Mouse (Mus musculus) adrenal gland, postnatal 10 days (tissue): ENCODE data around the gene Ntn1. TPM values are rescaled to one million over a fixed set of nuclear protein-coding genes. Genes with fewer than 3 reads are reported as not detected.

Experiments used
- DNase-seq: peaks from one replicate; pipeline ENCODE4 v3.0.0; 2021; ENCODE audit warnings: mixed read lengths
- long read RNA-seq, 2 experiments: library from polyadenylated mRNA; stranded (forward); transcript quantifications; one replicate each; pipeline ENCODE4 v2.0.0; 2021
- total RNA-seq, 2 experiments: library from RNA; stranded (reverse); gene quantifications; 2 replicates each; pipeline ENCODE4 v1.2.3; 2021

Ntn1 gene
- 10 to 100 TPM; 11.0 TPM for total RNA-seq
- long read RNA-seq, experiment 1, partial matches to known transcripts: 0 of 11 reads
- long read RNA-seq, experiment 1, other reads (novel, unspliced or antisense): 11 of 11 reads
- long read RNA-seq, experiment 2, partial matches to known transcripts: 0 of 2 reads
- long read RNA-seq, experiment 2, other reads (novel, unspliced or antisense): 2 of 2 reads

DNA sequence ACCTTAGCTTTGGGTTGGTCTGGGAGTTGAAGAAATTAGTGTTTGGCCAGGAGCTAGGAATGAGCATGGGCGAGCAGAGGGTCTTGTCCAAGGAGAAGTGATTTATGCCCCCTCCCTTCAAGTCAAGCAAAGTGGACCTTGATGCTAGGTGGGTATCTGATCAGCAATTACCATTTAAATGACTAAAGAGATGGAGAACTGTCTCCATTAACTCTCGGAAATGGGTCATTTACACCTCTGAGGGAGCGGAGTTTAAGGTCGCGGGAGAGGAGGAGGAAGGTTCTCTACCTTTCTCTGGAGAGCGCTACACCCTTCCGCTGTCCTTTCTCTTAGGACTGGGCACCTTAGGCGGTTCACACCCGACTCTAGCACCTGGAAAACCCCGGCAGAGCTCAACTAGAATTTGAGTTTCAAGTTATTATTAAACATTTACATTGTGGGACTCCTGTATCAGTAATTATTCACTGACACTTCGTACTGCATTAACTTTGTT, at the start of gene Ntn1:
Gene Ntn1, minus strand, starts transcription at position 97 of the 493 bp plus-strand sequence.
- no peak for DNase-seq

DNA sequence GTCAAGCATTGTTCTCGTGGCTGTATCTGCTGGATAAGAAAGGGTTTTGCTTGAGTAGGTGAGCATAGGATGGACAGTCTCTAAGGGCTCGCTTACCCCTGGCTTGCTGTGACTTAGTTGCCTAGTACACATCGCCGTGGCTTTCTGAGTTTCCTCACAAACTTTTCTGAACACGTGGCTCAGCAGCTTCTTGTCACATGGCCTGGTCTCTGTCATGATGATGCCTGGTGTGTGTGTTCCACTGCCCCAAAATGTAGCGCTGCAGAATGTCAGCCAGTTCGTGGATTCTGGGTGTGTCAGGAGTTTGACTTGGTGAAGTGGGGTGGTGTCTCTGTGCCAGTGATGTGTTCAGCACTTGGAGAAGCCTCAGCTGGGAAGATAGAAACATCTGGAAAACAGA, 47.7 kb upstream of the Ntn1 start:
- no peak for DNase-seq

- DNase-seq: no peak
These were observed 46.6 kb upstream of the Ntn1 start for GRCm38 (mm10) chr11:68447242-68447641.

GRCm38 (mm10) chr11:68446547-68446946, 45.9 kb upstream of the Ntn1 start:
- no peak for DNase-seq

DNA sequence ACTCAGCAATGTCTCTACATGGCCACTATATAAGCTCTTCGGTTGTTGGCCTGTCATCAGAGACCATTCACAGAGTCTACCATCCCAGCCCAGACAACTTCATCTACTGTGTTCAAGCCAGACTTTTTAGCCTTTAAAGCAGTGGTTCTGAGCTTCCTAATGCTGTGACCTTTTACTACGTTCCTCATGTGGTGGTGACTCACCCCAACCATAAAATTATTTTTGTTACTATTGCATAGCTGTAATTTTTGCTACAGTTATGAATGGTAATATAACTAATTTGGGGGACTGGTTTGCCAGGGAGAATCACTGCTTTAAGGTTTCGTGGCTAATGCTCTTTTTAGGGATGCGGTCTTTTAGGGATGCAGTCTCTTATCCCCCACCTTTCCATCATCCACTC, 45.3 kb upstream of the Ntn1 start:
- DNase-seq: no peak

DNA sequence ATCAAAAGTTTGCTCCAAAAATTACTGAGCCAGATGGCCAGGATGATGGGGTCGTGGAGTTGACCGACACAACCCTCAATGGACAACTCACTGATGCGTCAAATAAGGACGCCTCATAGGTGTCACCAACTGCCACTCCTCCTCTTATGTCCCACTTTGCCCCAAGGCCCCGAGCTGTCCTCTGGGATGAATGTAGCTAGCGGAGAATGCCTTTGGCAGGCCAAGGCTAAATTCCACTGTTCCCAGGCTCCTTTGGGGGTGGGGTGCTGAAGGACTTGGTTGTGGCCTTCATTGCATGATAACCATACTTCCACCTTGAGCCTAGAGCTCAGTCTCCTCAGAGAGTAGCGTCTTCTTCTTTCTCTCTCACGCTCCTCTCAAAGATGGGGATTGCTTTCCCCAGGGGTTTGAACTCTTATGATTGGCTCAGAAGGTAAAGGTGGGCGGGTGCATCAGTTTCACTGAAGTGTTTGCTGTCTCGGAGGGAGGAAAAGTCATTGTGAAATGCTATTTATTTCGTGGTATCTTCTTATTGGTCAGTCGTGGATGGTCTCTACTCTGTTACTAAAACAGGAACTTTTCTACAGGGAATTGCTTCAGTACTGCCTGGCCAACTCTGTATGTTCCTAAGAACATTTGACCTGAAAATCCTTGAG, 42.5 kb upstream of the Ntn1 start:
- DNase-seq: peak; percentile 15

GRCm38 (mm10) chr11:68442346-68442745, 41.7 kb upstream of the Ntn1 start:
- DNase-seq: no peak

- no peak for DNase-seq
These were observed 40.3 kb upstream of the Ntn1 start for GRCm38 (mm10) chr11:68440965-68441364.

- no peak for DNase-seq
These were observed 39.5 kb upstream of the Ntn1 start for GRCm38 (mm10) chr11:68440100-68440499.

GRCm38 (mm10) chr11:68436376-68436775, 35.8 kb upstream of the Ntn1 start:
- DNase-seq: no peak

GRCm38 (mm10) chr11:68435601-68436000, 35.0 kb upstream of the Ntn1 start:
- DNase-seq: no peak

DNA sequence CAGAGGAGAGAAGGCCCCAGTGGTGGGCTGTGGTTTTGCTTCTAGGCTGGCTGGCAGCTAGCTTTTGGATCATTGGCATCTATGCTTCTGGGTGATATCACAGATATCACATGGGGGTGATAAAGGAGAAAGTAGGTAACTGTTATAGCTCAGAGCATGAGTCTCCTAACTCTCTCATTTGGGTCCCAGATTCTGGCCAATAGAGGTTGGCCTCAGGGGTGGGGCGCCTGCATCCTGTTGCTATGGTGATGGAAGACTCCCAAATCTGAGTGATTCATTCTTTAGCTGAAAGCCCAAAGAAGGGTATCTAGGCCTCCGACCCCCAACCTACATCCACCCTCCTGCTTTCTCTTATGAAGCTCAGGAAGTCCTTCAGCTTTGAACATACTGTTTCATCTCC, 34.1 kb upstream of the Ntn1 start:
- no peak for DNase-seq

GRCm38 (mm10) chr11:68433534-68433933, 32.9 kb upstream of the Ntn1 start:
- DNase-seq: no peak

- DNase-seq: no peak
These were observed 31.9 kb upstream of the Ntn1 start for GRCm38 (mm10) chr11:68432361-68433021.

DNA sequence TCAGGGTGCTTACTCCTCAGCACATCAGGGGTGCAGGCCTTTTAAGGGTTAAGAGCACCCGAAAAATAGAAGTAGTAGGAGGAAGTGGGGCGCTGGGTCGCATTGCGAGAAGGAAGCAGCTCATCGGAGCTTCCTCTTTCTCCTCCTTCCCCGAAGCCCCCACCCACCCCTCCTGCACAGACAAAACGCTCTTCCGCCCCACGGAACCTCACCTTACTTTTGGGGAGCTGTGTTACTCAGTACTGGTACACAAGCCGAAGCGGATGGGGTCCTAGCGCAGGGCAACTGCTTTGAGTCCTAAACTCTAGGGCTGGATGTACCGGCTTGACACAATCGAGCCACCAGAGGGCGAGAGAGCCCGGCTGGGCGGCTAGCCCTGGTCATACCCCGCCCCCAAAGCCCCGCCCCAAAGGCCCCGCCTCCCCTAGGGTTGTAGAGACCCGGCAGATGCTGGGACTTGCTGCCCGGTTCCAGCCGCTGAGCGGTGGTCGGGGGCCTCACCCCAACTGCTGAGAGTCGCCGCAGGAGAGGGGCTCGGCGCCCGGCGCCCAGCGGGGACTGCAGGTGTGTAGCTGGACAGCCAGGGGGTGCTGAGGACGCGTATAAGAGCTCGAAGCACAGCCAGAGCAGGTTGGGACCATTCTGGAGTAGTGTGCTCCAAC, 31.2 kb upstream of the Ntn1 start, which contains the start of gene Pik3r5:
Gene Pik3r5, plus strand, starts transcription at position 423 of the 662 bp plus-strand sequence.
- DNase-seq: peak; percentile 89

DNA sequence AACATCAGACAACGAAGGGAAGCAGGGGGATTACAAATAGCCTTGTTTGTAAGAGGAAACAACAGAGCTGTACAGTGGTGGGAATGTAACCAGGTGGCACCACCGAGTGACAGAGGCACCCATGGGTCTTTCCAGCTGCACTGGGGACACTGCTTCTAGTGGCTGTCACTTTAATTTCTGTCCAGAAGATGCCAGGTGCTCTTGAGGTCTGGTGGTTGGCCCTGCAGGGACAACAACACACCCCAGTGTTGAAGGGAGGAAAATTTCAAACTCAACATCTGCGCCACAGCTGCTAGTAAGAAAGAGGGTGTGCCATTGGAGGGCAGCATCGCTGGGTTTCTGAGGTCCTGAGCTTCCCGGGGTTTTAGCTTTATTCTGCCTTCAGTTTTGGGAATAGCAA, 30.0 kb upstream of the Ntn1 start:
- no peak for DNase-seq

DNA sequence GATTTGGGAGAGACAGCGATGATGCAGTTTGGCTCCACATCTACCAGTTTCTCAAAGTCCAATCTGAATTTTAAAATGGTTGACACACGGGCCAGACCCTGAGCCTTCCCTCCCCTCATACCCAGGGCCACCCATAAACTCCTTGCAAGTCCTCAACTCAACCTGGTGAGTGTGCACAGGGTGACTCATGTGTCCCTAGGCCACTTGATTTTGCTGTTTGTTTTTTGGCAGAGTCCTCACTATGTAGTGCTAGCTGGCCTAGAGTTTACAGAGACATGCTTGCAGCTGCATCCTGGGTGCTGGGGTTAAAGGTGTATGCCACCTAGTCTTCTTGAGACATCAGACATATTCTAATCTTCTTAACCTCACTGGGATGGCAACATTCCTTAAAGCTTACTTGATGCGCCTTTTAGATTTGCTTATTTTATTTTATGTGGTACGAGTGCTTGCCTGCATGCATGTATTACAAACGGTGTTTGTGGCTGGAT, 26.5 kb upstream of the Ntn1 start:
- no peak for DNase-seq

DNA sequence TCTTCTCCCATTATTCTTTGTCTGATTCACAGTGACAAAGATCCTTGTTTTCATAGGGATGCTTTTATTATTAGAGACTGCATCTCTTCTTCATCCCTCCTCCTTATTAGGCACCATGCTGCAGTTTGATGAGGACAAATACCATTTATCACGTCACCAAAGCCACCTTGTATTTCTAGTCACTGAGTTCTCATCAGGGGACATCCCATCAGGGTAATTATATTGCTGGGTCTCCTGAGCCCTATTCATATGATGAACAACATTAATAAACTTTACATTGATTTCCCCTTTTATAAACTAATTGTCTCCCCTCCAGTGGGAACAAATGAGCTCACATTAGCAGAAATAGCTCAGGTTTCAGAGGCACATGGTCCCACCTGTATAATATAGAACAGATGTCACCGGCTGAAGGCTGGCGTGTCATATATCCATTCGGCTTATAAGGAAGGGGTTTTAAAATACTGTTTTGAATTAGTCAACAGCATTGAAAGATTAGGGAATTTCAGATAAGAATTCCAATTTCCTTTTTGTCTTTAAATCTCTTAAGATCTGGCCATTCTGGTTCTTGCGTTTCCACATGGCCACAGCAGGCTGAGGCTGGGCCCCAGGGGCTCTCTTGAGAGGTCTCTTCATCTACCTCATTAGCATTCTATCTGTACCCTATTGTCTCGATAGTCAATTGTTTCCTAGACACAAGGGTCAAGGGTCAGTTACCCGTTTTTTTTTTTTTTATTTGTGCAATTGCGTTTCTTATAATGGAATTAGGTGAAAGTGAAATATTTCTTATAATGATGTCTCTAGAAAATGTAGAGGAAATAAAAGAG, 25.1 kb upstream of the Ntn1 start:
- DNase-seq: no peak

- DNase-seq: peak; percentile 45
These were observed 17.2 kb upstream of the Ntn1 start for GRCm38 (mm10) chr11:68417831-68418230.

DNA sequence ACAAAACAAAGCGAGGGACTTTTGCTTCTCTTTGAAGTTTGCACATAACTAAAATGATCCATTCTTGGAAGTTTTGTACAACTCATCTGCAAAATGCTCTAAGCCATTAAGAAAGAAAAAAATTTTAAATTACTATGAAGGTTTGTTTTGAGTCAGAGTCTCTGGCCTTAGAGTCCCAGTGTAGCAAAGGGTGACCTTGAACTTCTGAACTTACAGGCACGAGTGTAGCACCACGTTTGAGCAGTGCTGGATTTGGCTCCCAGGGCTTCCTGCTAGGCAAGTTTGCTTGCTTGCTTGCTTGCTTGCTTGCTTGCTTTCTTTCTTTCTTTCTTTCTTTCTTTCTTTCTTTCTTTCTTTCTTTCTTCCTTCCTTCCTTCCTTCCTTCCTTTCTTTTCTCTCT, 16.4 kb upstream of the Ntn1 start:
- DNase-seq: no peak

DNA sequence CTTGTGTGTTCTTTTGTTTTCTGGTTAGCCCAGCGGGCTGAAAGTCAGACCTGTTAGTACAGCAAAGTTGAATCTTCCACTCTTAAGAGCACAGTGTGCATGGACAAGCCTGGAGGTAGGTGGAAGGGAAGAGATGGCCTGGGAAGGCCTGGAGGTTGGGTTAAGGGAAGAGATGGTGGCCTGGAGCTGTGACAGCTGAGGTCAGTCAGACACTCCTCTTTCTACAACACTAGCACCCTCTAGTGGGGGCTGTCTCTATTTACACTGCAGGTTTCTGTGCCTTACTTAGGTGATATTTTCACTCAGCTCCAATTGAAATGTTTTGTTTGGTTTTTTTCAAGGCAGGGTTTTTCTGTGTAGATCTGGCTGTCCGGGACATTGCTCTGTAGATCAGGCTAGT, 7.5 kb upstream of the Ntn1 start:
- DNase-seq: peak; percentile 85
